Mouse (Mus musculus): ENCODE results near the gene Mib2. TPM values are rescaled to one million over a fixed set of nuclear protein-coding genes. Genes with fewer than 3 reads are reported as not detected.

The Mib2 gene
- polyA plus RNA-seq, 1 experiment from 2014 or later, result 39.4 TPM

- no peak overlapping the region; the same call in 1 of the 2 replicates for H3K27ac ChIP-seq
- peaks cover 15% of the 10 kb centered on the region for H3K27me3 ChIP-seq
- no peaks in the 10 kb centered on the region for H3K9me3 ChIP-seq
- no peak overlapping the region for H3K4me2 ChIP-seq
- WGBS, result 86% methylated on average over 12 of the region's 12 CpGs
- no peak overlapping the region for H3K9ac ChIP-seq
- no peak overlapping the region for H3K4me3 ChIP-seq
- peaks cover 85% of the 10 kb centered on the region for H3K36me3 ChIP-seq
- no peak for ATAC-seq (ENCODE audit: low FRiP score)
- H3K4me1 ChIP-seq (replicated peaks), result no peaks in the 10 kb centered on the region
These were observed 8.4 kb downstream of the Mib2 start for GRCm38 (mm10) chr4:155660641-155661040.

GRCm38 (mm10) chr4:155658961-155659360 is 10.0 kb downstream of the Mib2 start:
- Histone ChIP-seq H3K27ac (no peak overlapping the region), H3K4me3 (no peak overlapping the region), H3K4me2 (no peak overlapping the region), H3K9me3 (no peaks in the 10 kb centered on the region), H3K36me3 (peaks cover 76% of the 10 kb centered on the region), H3K27me3 (peaks cover 32% of the 10 kb centered on the region), H3K9ac (no peak overlapping the region), H3K4me1 (replicated peaks) (peaks cover 16% of the 10 kb centered on the region)
- 93% methylated on average over 10 of the region's 10 CpGs for WGBS
- no peak for ATAC-seq (ENCODE audit: low FRiP score)

GRCm38 (mm10) chr4:155656214-155656751 is 12.7 kb downstream of the Mib2 start:
- H3K36me3 ChIP-seq, result peaks cover 69% of the 10 kb centered on the region
- peaks cover 34% of the 10 kb centered on the region for H3K4me1 ChIP-seq (replicated peaks)
- no peak overlapping the region for H3K4me2 ChIP-seq
- 92% methylated on average over 13 of the region's 13 CpGs for WGBS
- H3K27ac ChIP-seq, result no peak overlapping the region
- H3K4me3 ChIP-seq, result no peak overlapping the region
- H3K9me3 ChIP-seq, result no peaks in the 10 kb centered on the region
- no peak for ATAC-seq (ENCODE audit: low FRiP score)
- H3K9ac ChIP-seq, result no peak overlapping the region
- H3K27me3 ChIP-seq, result peaks cover 59% of the 10 kb centered on the region

GRCm38 (mm10) chr4:155654456-155655298 is 14.3 kb downstream of the Mib2 start:
- H3K36me3 ChIP-seq, result peaks cover 71% of the 10 kb centered on the region
- ATAC-seq (ENCODE audit: low FRiP score), result peak; percentile 48
- H3K4me3 ChIP-seq, result peak overlapping the region; percentile 35
- H3K4me2 ChIP-seq, result peak overlapping the region; percentile 66
- WGBS, result 3% methylated on average over 52 of the region's 52 CpGs
- H3K4me1 ChIP-seq (replicated peaks), result peaks cover 34% of the 10 kb centered on the region
- no peak overlapping the region for H3K27ac ChIP-seq
- peaks cover 73% of the 10 kb centered on the region for H3K27me3 ChIP-seq
- H3K9ac ChIP-seq, result peak overlapping the region; percentile 63
- no peaks in the 10 kb centered on the region for H3K9me3 ChIP-seq

GRCm38 (mm10) chr4:155654183-155654455 is 14.9 kb downstream of the Mib2 start:
- peak overlapping the region; percentile 71; the same call in 1 of the 2 replicates for H3K9ac ChIP-seq
- peaks cover 73% of the 10 kb centered on the region for H3K27me3 ChIP-seq
- H3K36me3 ChIP-seq, result peaks cover 71% of the 10 kb centered on the region
- no peak for ATAC-seq (ENCODE audit: low FRiP score)
- H3K27ac ChIP-seq, result no peak overlapping the region
- peak overlapping the region; percentile 66 for H3K4me2 ChIP-seq
- H3K9me3 ChIP-seq, result no peaks in the 10 kb centered on the region
- WGBS, result 3% methylated on average over 6 of the region's 6 CpGs
- H3K4me1 ChIP-seq (replicated peaks), result peaks cover 34% of the 10 kb centered on the region
- H3K4me3 ChIP-seq, result peak overlapping the region; percentile 35

GRCm38 (mm10) chr4:155653451-155654182 is 15.4 kb downstream of the Mib2 start:
- no peak for ATAC-seq (ENCODE audit: low FRiP score)
- H3K4me1 ChIP-seq (replicated peaks), result peaks cover 34% of the 10 kb centered on the region
- peaks cover 73% of the 10 kb centered on the region for H3K27me3 ChIP-seq
- H3K4me2 ChIP-seq, result peak overlapping the region; percentile 66
- H3K9ac ChIP-seq, result peak overlapping the region; percentile 71
- H3K27ac ChIP-seq, result no peak overlapping the region
- no peaks in the 10 kb centered on the region for H3K9me3 ChIP-seq
- peaks cover 71% of the 10 kb centered on the region for H3K36me3 ChIP-seq
- 2% methylated on average over 31 of the region's 31 CpGs for WGBS
- H3K4me3 ChIP-seq, result peak overlapping the region; percentile 35

- Histone ChIP-seq H3K4me1 (replicated peaks) (peaks cover 34% of the 10 kb centered on the region), H3K27me3 (peaks cover 73% of the 10 kb centered on the region), H3K9ac (peak within 1 kb of the TSS; percentile 71), H3K9me3 (no peaks in the 10 kb centered on the region), H3K36me3 (peaks cover 71% of the 10 kb centered on the region), H3K27ac (no peak within 1 kb of the TSS), H3K4me2 (peak within 1 kb of the TSS; percentile 66), H3K4me3 (peak within 1 kb of the TSS; percentile 35)
- whole genome bisulfite sequencing, result under 1% methylated on average over 33 of the region's 33 CpGs
- peak; percentile 41; the same call in 1 of the 2 replicates for ATAC-seq (ENCODE audit: low FRiP score)
These were observed 15.9 kb downstream of the Mib2 start, which contains the start of gene Mmp23 for GRCm38 (mm10) chr4:155653086-155653450. Mmp23 (minus strand) TSS chr4:155653384.

- peaks cover 72% of the 10 kb centered on the region for H3K36me3 ChIP-seq
- peak overlapping the region; percentile 35 for H3K4me3 ChIP-seq
- no peaks in the 10 kb centered on the region for H3K9me3 ChIP-seq
- H3K27ac ChIP-seq, result no peak overlapping the region
- 24% methylated on average over 36 of the region's 36 CpGs for WGBS
- H3K27me3 ChIP-seq, result peaks cover 73% of the 10 kb centered on the region
- peaks cover 34% of the 10 kb centered on the region for H3K4me1 ChIP-seq (replicated peaks)
- ATAC-seq (ENCODE audit: low FRiP score), result no peak
- H3K9ac ChIP-seq, result peak overlapping the region; percentile 71
- H3K4me2 ChIP-seq, result peak overlapping the region; percentile 66
These were observed 16.5 kb downstream of the Mib2 start for GRCm38 (mm10) chr4:155652283-155653085.

- WGBS, result 70% methylated on average over 15 of the region's 15 CpGs
- H3K4me3 ChIP-seq, result no peak overlapping the region
- H3K4me1 ChIP-seq (replicated peaks), result peaks cover 34% of the 10 kb centered on the region
- no peak overlapping the region for H3K27ac ChIP-seq
- H3K9me3 ChIP-seq, result no peaks in the 10 kb centered on the region
- H3K4me2 ChIP-seq, result no peak overlapping the region
- H3K27me3 ChIP-seq, result peaks cover 69% of the 10 kb centered on the region
- no peak overlapping the region for H3K9ac ChIP-seq
- peaks cover 70% of the 10 kb centered on the region for H3K36me3 ChIP-seq
- no peak for ATAC-seq (ENCODE audit: low FRiP score)
These were observed 17.3 kb downstream of the Mib2 start for GRCm38 (mm10) chr4:155651553-155652269.

GRCm38 (mm10) chr4:155649355-155649754 is 19.6 kb downstream of the Mib2 start:
- Histone ChIP-seq H3K36me3 (peaks cover 68% of the 10 kb centered on the region), H3K4me3 (no peak overlapping the region), H3K9me3 (no peaks in the 10 kb centered on the region), H3K4me2 (no peak overlapping the region), H3K4me1 (replicated peaks) (peaks cover 22% of the 10 kb centered on the region), H3K9ac (no peak overlapping the region), H3K27me3 (peaks cover 45% of the 10 kb centered on the region), H3K27ac (no peak overlapping the region)
- WGBS, result 92% methylated on average over 11 of the region's 11 CpGs
- ATAC-seq (ENCODE audit: low FRiP score), result no peak

GRCm38 (mm10) chr4:155645721-155646120 is 23.3 kb downstream of the Mib2 start:
- 96% methylated on average over 5 of the region's 5 CpGs for WGBS
- peaks cover 89% of the 10 kb centered on the region for H3K36me3 ChIP-seq
- H3K27ac ChIP-seq, result no peak overlapping the region
- no peak for ATAC-seq (ENCODE audit: low FRiP score)
- H3K9ac ChIP-seq, result no peak overlapping the region
- H3K4me3 ChIP-seq, result no peak overlapping the region
- no peaks in the 10 kb centered on the region for H3K9me3 ChIP-seq
- no peaks in the 10 kb centered on the region for H3K4me1 ChIP-seq (replicated peaks)
- H3K4me2 ChIP-seq, result no peak overlapping the region
- peaks cover 9% of the 10 kb centered on the region for H3K27me3 ChIP-seq

All from hindbrain, embryonic 13.5 days (tissue).